In genomic region chr11:115264862-115265668, GRCm38 (mm10) we compare ENCODE assay signal across 8 mouse cellular contexts. TPM values are rescaled to one million over a fixed set of nuclear protein-coding genes. Genes with fewer than 3 reads are reported as not detected.
DNase-seq lines count a peak whose midpoint lies in the region; ATAC-seq and TF ChIP-seq lines count a peak whose summit lies in the region.

No protein-coding gene starts in this region.

- peak overlapping the region; percentile 23 for H3K4me3 ChIP-seq in heart, embryonic 11.5 days (ENCODE audit: low read depth, low read length)
- H3K4me3 ChIP-seq in E14TG2a.4 (replicated peaks; ENCODE audit: low read length), result peak overlapping the region; percentile 69
- H3K4me3 ChIP-seq in embryonic facial prominence, embryonic 15.5 days (replicated peaks), result peak overlapping the region; percentile 19
- peak overlapping the region; percentile 44 for H3K4me3 ChIP-seq in limb, embryonic 10.5 days
- H3K4me3 ChIP-seq in neural tube, embryonic 14.5 days (ENCODE audit: low read depth, low read length), result no peak overlapping the region

- no peak; the same call in 1 of the 2 replicates for TF ChIP-seq CTCF in E14TG2a.4 (conservative IDR thresholded peaks at IDR 0.05; ENCODE audit: low read length)

- WGBS in heart, embryonic 11.5 days (ENCODE audit: insufficient replicate concordance), result 6% methylated on average over 39 of the region's 39 CpGs
- 8% methylated on average over 39 of the region's 39 CpGs for WGBS in embryonic facial prominence, embryonic 15.5 days
- 6% methylated on average over 39 of the region's 39 CpGs for WGBS in limb, embryonic 10.5 days
- WGBS in neural tube, embryonic 14.5 days, result 4% methylated on average over 37 of the region's 39 CpGs

- peaks cover 2% of the 10 kb centered on the region; the same call in 1 of the 2 replicates for H3K36me3 ChIP-seq in heart, embryonic 11.5 days (ENCODE audit: control insufficient read depth, insufficient read depth, low read length)
- H3K36me3 ChIP-seq in E14TG2a.4 (ENCODE audit: insufficient read depth, low read length), result peaks cover 14% of the 10 kb centered on the region
- H3K36me3 ChIP-seq in embryonic facial prominence, embryonic 15.5 days, result peaks cover 9% of the 10 kb centered on the region
- H3K36me3 ChIP-seq in limb, embryonic 10.5 days, result peaks cover 19% of the 10 kb centered on the region
- peaks cover 10% of the 10 kb centered on the region; the same call in 1 of the 2 replicates for H3K36me3 ChIP-seq in neural tube, embryonic 14.5 days (ENCODE audit: control insufficient read depth, insufficient read depth, low read length)

- H3K9me3 ChIP-seq in heart, embryonic 11.5 days (replicated peaks; ENCODE audit: control insufficient read depth, low read length), result no peaks in the 10 kb centered on the region
- H3K9me3 ChIP-seq in E14TG2a.4 (ENCODE audit: low read length), result no peaks in the 10 kb centered on the region
- no peaks in the 10 kb centered on the region for H3K9me3 ChIP-seq in embryonic facial prominence, embryonic 15.5 days (replicated peaks)
- no peaks in the 10 kb centered on the region for H3K9me3 ChIP-seq in limb, embryonic 10.5 days (replicated peaks)
- no peaks in the 10 kb centered on the region for H3K9me3 ChIP-seq in neural tube, embryonic 14.5 days (ENCODE audit: control insufficient read depth, low read length)

- no peak overlapping the region for H3K27ac ChIP-seq in heart, embryonic 11.5 days (ENCODE audit: low read depth, low read length)
- no peak overlapping the region for H3K27ac ChIP-seq in embryonic facial prominence, embryonic 15.5 days (replicated peaks)
- H3K27ac ChIP-seq in limb, embryonic 10.5 days, result no peak overlapping the region
- no peak overlapping the region for H3K27ac ChIP-seq in neural tube, embryonic 14.5 days (ENCODE audit: low read depth, low read length)

- H3K27me3 ChIP-seq in heart, embryonic 11.5 days (ENCODE audit: control insufficient read depth, insufficient read depth, low read length), result peaks cover 95% of the 10 kb centered on the region
- peaks cover 89% of the 10 kb centered on the region for H3K27me3 ChIP-seq in E14TG2a.4 (ENCODE audit: insufficient read depth, low read length)
- peaks cover 95% of the 10 kb centered on the region for H3K27me3 ChIP-seq in embryonic facial prominence, embryonic 15.5 days
- H3K27me3 ChIP-seq in limb, embryonic 10.5 days (ENCODE audit: low read depth, poor library complexity, severe bottlenecking), result peaks cover 100% of the 10 kb centered on the region
- peaks cover 45% of the 10 kb centered on the region for H3K27me3 ChIP-seq in neural tube, embryonic 14.5 days (ENCODE audit: control insufficient read depth, insufficient read depth, low read length)

- ATAC-seq in heart, embryonic 11.5 days (replicated peaks; ENCODE audit: insufficient number of reproducible peaks, low FRiP score, low TSS enrichment), result no peak
- no peak for ATAC-seq in embryonic facial prominence, embryonic 15.5 days (ENCODE audit: insufficient number of reproducible peaks, low FRiP score, low TSS enrichment, low read depth)
- ATAC-seq in neural tube, embryonic 14.5 days (ENCODE audit: low read depth), result no peak

- peak overlapping the region; percentile 63 for H3K4me2 ChIP-seq in heart, embryonic 11.5 days
- peak overlapping the region; percentile 40; the same call in 1 of the 2 replicates for H3K4me2 ChIP-seq in embryonic facial prominence, embryonic 15.5 days (replicated peaks)
- peak overlapping the region; percentile 21 for H3K4me2 ChIP-seq in neural tube, embryonic 14.5 days (ENCODE audit: low read depth, low read length)

- peaks cover 19% of the 10 kb centered on the region for H3K4me1 ChIP-seq in heart, embryonic 11.5 days (ENCODE audit: control insufficient read depth, insufficient read depth, low read length)
- peaks cover 59% of the 10 kb centered on the region for H3K4me1 ChIP-seq in E14TG2a.4 (replicated peaks; ENCODE audit: low read depth, low read length)
- peaks cover 23% of the 10 kb centered on the region for H3K4me1 ChIP-seq in embryonic facial prominence, embryonic 15.5 days
- H3K4me1 ChIP-seq in limb, embryonic 10.5 days, result peaks cover 29% of the 10 kb centered on the region
- peaks cover 5% of the 10 kb centered on the region; the same call in 1 of the 2 replicates for H3K4me1 ChIP-seq in neural tube, embryonic 14.5 days (ENCODE audit: control insufficient read depth, insufficient read depth, low read length)

- DNase-seq in heart, adult 8-10 months (ENCODE audit: low spot score), result no peak
- DNase-seq in limb, embryonic 10.5 days (ENCODE audit: low spot score), result peak; percentile 79
- no peak for DNase-seq in ovary, postnatal 36 days (ENCODE audit: low spot score)
- DNase-seq in urinary bladder, postnatal 25 days (ENCODE audit: low spot score), result no peak

- no peak overlapping the region for H3K9ac ChIP-seq in heart, embryonic 11.5 days (ENCODE audit: low read depth, low read length)
- no peak overlapping the region for H3K9ac ChIP-seq in embryonic facial prominence, embryonic 15.5 days
- no peak overlapping the region for H3K9ac ChIP-seq in neural tube, embryonic 14.5 days (replicated peaks; ENCODE audit: low read depth, low read length)

RNA-seq across cellular contexts. Expression of gene Grin2c, which starts 2.0 kb away (rescaled TPM):
- 0.13 TPM in 1 of 2 replicates, not detected in the other for polyA plus RNA-seq in heart, embryonic 11.5 days (2014; fragmentation: Nextera tagmentation; extraction: Ambion mirVana)
- under 1 TPM; 0.09 to 0.65 (median 0.23) TPM for total RNA-seq in heart, adult 8-10 months (2022)
- 0.05 TPM in 1 of 2 replicates, not detected in the other for polyA plus RNA-seq in embryonic facial prominence, embryonic 15.5 days (2015; fragmentation: Nextera tagmentation; extraction: Ambion mirVana)
- 0.11 and 0.34 TPM in 2 replicates for polyA plus RNA-seq in limb, embryonic 10.5 days (2016; fragmentation: Nextera tagmentation; extraction: Ambion mirVana)
- 0.24 and 0.45 TPM in 2 replicates for polyA plus RNA-seq in neural tube, embryonic 14.5 days (2014; fragmentation: Nextera tagmentation; extraction: Ambion mirVana)

RNA-seq across cellular contexts. Expression of gene Fdxr, which starts 11.8 kb away (rescaled TPM):
- 10.0 and 12.0 TPM in 2 replicates for polyA plus RNA-seq in heart, embryonic 11.5 days (2014; fragmentation: Nextera tagmentation; extraction: Ambion mirVana)
- 1 to 10 TPM; 9.1 to 10.0 (median 9.6) TPM for total RNA-seq in heart, adult 8-10 months (2022)
- 16.0 and 17.0 TPM in 2 replicates for polyA plus RNA-seq in embryonic facial prominence, embryonic 15.5 days (2015; fragmentation: Nextera tagmentation; extraction: Ambion mirVana)
- polyA plus RNA-seq in limb, embryonic 10.5 days (2016; fragmentation: Nextera tagmentation; extraction: Ambion mirVana), result 18.2 and 19.3 TPM in 2 replicates
- 12.5 and 14.6 TPM in 2 replicates for polyA plus RNA-seq in neural tube, embryonic 14.5 days (2014; fragmentation: Nextera tagmentation; extraction: Ambion mirVana)

RNA-seq across cellular contexts. Expression of gene Fads6, which starts 32.4 kb away (rescaled TPM):
- polyA plus RNA-seq in heart, embryonic 11.5 days (2014; fragmentation: Nextera tagmentation; extraction: Ambion mirVana), result 0.89 and 1.2 TPM in 2 replicates
- 1 to 10 TPM; 2.0 to 3.5 (median 2.3) TPM for total RNA-seq in heart, adult 8-10 months (2022)
- 0.60 and 0.66 TPM in 2 replicates for polyA plus RNA-seq in embryonic facial prominence, embryonic 15.5 days (2015; fragmentation: Nextera tagmentation; extraction: Ambion mirVana)
- polyA plus RNA-seq in limb, embryonic 10.5 days (2016; fragmentation: Nextera tagmentation; extraction: Ambion mirVana), result 0.06 and 0.13 TPM in 2 replicates
- 1.4 and 1.9 TPM in 2 replicates for polyA plus RNA-seq in neural tube, embryonic 14.5 days (2014; fragmentation: Nextera tagmentation; extraction: Ambion mirVana)

RNA-seq across cellular contexts. Expression of gene Otop2, which starts 41.9 kb away (rescaled TPM):
- polyA plus RNA-seq in heart, embryonic 11.5 days (2014; fragmentation: Nextera tagmentation; extraction: Ambion mirVana), result not detected in 2 replicates
- not detected for total RNA-seq in heart, adult 8-10 months (2022)
- 0.21 and 0.32 TPM in 2 replicates for polyA plus RNA-seq in embryonic facial prominence, embryonic 15.5 days (2015; fragmentation: Nextera tagmentation; extraction: Ambion mirVana)
- not detected in 2 replicates for polyA plus RNA-seq in limb, embryonic 10.5 days (2016; fragmentation: Nextera tagmentation; extraction: Ambion mirVana)
- polyA plus RNA-seq in neural tube, embryonic 14.5 days (2014; fragmentation: Nextera tagmentation; extraction: Ambion mirVana), result 0.12 TPM in 1 of 2 replicates, not detected in the other

RNA-seq across cellular contexts. Expression of gene Ush1g, which starts 56.8 kb away (rescaled TPM):
- 0.06 and 0.17 TPM in 2 replicates for polyA plus RNA-seq in heart, embryonic 11.5 days (2014; fragmentation: Nextera tagmentation; extraction: Ambion mirVana)
- under 1 TPM; 0.09 to 0.28 (median 0.25) TPM for total RNA-seq in heart, adult 8-10 months (2022)
- polyA plus RNA-seq in embryonic facial prominence, embryonic 15.5 days (2015; fragmentation: Nextera tagmentation; extraction: Ambion mirVana), result 0.11 and 0.12 TPM in 2 replicates
- polyA plus RNA-seq in limb, embryonic 10.5 days (2016; fragmentation: Nextera tagmentation; extraction: Ambion mirVana), result not detected in 2 replicates
- polyA plus RNA-seq in neural tube, embryonic 14.5 days (2014; fragmentation: Nextera tagmentation; extraction: Ambion mirVana), result 0.13 and 0.16 TPM in 2 replicates
